Mouse (Mus musculus): ENCODE measurements around the gene Nox1.
"Not testable (repeated sequence)": the region's sequence is repeated elsewhere in the genome, so short reads cannot be mapped to it uniquely, and the experiment has no call there.

The Nox1 gene

GRCm38 (mm10) chrX:134221856-134222255 lies at the start of gene Nox1:
TSS of gene Nox1 (minus strand) at chrX:134221956.
- no peak for DNase-seq (ENCODE audit: low spot score in 2 of 2)

DNA sequence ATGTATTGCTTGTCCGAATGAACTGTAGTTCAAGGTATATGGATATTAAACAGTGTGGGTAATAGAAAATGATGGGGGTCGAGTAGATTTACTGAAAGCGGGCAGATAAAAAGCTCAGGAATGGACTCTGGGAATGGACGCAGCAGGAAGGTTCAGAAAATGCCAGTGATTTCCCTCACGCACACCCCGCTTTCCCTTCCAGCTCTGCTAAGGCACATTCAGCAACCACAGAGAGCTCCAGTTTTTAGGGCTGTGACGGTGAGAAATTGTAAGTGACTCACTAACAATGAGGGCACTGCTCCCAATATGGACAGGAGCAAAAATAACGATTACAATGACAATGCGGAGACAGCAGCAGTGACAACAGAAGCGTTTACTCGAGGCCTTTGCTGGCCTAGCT lies 40.4 kb upstream of the Nox1 start:
- DNase-seq (ENCODE audit: low spot score in 2 of 2), result no peak

DNA sequence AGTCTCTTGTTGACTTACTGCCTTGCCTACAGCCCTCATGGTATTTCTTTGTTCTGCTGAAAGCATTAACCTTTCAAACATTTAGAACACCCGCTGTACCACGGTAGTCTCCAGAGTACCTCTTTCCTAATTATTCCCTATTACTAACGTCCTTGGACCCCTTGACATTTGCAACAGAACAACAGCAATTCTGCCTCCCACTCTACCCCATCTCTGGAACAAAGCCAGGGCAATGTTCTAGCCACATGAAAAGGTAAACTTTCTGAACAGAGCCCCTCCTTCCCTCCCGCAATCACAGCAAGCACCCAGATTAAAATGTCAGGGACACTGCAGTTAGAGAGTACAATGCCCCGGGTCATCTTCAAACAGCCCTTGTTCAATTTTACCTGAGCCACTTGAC lies 39.4 kb upstream of the Nox1 start:
- DNase-seq (ENCODE audit: low spot score in 2 of 2), result no peak

- no peak for DNase-seq (ENCODE audit: low spot score in 2 of 2)
Observed at GRCm38 (mm10) chrX:134248202-134248601, 26.4 kb upstream of the Nox1 start.

DNA sequence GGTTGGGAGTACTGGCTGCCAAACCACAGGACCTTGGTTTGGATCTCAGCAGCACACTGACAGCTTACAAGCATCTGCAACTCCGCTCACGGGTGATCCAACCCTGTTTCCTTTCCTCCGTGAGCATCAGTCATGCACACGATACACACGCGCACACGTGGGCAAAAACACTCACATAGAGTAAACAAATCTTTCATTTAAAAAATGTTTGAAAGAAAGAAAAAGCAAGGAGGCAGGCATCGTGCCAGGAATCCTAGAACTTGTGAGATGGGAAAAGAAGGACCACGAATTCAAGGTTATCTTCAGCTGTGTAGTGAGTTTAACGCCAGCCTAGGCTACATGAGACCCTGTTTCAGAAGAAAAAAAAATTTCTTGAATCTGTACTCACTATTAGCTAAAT lies 24.2 kb upstream of the Nox1 start:
- no peak for DNase-seq (ENCODE audit: low spot score in 2 of 2)

DNA sequence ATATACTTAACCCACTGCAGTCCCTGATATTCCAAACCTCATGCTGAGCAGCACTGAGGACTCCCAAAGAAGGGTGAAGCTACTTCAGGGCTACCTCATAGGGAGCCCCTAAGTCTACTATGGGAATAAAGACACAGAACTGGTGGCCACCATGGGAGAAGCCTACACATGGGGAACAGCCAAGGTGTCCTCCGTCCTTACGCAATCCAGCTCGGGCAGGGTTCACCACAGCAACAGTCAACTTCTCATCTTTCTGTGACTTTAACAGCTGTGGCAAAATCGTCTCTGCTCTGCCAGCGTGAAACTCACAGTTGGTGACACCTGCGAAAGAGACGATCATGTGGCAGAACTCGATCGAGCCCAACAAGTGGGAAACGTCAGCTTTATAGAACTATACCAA lies 16.5 kb upstream of the Nox1 start:
- no peak for DNase-seq (ENCODE audit: low spot score in 2 of 2)

DNA sequence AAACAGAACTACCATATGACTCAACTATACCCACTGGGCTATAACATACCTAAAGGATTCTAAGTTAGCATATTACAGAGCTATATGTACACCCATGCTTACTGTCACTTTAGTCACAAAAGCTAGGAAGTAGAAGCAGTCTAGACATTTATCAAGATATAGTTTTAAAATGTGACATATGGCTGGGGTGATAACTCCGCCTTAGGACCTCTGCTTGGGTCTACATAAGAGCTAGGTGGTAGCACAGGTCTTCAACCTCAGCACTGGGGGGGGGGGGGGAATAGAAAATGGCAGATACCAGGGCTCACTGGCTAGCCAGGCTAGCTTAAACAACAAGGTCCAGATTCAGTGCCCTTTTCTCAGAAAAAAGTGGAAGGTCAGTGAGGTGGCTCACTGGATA lies 11.3 kb upstream of the Nox1 start:
- no peak for DNase-seq (ENCODE audit: low spot score in 2 of 2)

GRCm38 (mm10) chrX:134220618-134221017 lies 1.1 kb downstream of the Nox1 start:
- no peak for DNase-seq (ENCODE audit: low spot score in 2 of 2)

DNA sequence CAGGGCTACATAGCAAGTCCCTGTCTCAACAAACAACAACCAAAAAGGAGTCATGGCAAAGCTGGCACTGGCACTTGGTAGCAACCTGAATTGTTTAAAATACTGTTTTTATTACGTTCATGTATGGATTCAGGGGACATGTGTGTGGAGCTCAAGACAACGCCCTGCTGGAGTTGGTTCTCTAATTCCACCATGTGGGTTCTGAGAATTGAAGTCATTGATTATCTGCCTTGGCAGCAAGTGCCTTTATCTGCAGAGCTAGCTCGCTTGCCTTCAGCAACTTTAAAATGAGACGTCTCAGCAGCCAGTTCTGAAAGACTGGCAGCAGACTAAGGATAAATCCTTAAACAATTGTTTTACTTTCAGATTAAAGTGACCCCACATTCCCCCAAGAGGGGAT lies 3.6 kb downstream of the Nox1 start:
- DNase-seq (ENCODE audit: low spot score in 2 of 2), result no peak

DNA sequence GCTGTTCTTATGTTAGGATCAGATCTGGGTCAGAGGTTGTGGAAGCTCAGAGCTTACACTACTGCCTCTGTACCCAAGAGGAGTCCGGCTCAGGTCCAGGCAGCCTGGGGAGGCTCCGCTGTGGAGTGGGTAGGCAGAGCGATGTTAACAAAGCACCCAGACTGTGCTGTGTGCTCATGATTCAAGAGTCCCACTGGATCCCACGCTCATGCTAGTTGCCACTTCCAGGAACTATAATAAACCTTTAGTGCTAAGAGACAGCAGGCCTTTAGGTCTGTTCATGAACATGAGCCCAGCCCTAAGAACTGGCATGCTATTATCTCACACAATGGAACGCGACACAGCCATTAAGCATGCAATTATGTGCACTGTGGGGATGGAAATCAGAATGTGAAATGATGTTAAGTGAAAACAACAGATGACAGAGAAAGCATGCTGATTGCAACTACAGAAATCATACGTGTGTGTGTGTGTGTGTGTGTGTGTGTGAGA lies 10.6 kb downstream of the Nox1 start:
- DNase-seq (ENCODE audit: low spot score in 2 of 2), result no peak

DNA sequence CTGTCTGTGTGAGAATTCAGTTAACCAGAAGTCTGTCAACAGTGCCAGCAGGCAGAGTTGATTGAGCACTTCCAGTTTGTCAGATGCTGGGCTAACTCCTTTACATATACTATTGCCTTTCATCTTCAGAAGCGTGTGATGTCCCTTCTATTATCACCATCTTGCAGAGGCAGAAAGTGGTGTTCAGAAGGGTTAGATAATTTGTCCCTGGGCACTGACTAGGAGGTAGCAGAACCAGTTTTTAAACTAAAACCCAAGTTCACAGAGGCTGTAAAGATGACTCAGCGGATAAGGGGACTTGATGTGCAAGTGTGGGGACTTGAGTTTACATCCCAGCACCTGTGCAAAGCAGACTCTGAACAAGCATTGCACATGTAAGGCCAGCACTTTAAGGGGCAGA lies 13.3 kb downstream of the Nox1 start:
- no peak for DNase-seq (ENCODE audit: low spot score in 2 of 2)

- not testable (repeated sequence) for DNase-seq (ENCODE audit: low spot score in 2 of 2)
Observed at GRCm38 (mm10) chrX:134187201-134187600, 34.6 kb downstream of the Nox1 start, which contains the start of gene Arl13a. TSS of gene Arl13a (plus strand) at chrX:134187501.

DNA sequence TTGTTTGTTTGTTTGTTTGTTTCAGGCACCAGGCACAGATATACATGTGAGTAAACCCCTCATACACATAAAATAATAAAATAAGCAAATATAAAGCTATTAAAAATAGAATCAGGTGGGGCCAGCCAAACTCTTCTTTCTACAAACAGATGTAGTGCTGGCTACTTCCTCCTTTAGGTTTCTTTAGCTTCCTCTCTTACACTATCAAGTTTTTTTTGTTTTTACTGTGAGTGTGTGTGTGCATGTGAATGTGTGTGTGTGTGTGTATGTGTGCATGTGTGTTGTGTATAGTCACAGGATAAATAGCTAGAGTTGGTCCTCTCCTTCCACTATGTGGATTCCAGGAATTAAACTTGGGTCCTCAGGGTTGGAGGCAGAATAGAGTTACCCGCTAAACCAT lies 47.1 kb downstream of the Nox1 start:
- no peak for DNase-seq (ENCODE audit: low spot score in 2 of 2)

DNA sequence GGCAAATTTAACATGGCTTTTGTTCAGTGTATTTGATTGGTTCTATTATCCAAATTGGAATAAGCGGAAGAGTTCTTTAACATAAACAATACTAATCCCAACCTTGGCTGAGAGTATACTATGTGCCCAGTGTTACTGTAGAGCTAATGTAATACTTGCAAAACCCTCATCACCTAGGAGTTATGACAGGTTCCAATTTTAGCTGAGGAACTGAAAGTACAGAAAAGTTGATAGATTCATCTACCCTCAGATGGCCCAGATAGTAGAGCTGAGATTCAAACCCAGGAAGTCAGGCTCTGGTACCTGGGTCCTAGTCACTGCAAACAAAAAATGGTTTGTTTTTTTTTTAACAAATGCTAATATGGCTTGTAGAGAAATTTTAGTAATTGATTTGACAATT lies 51.2 kb downstream of the Nox1 start:
- no peak for DNase-seq (ENCODE audit: low spot score in 2 of 2)

DNA sequence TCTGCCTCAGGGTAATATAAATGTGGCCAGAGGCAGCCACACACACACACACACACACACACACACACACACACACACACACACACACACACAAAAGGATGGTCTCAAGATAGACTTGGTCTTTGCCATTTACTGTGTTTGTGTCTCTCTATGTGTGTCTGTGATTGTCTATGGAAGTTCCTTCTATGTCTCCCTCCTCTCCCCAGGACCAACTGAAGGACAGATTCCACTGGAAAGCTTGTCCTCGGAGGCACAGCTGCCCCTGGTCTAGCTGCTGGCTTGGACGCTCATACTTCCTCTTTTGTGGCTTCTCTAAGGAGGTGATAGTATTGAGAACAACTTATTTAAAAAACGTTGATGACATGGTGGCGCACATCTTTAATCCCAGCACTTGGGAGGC lies 58.3 kb downstream of the Nox1 start:
- no peak for DNase-seq (ENCODE audit: low spot score in 2 of 2)

DNA sequence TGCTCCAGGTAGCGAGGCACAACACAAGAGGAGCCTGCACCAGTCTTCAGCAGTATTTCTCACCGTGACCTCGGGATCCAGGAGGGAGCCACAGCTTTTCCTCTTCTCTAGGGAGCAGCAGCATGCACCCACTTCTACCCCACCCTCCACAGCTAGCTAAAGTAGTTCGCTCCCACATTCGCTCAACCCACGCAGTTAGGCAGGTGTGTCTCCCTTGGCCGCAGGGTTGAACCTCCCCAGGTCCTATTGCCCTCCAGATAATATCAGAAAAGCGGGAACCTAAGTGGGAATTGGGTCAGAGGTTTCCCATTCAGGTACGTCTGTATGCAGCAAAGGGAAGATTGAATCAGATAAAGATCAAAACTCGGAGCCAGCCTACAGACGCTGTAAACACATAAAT lies 58.9 kb downstream of the Nox1 start:
- DNase-seq (ENCODE audit: low spot score in 2 of 2), result no peak

- no peak for DNase-seq (ENCODE audit: low spot score in 2 of 2)
Observed at GRCm38 (mm10) chrX:134162043-134162720, 59.6 kb downstream of the Nox1 start, which contains the start of gene Xkrx. TSS of gene Xkrx (minus strand) at chrX:134162076.

GRCm38 (mm10) chrX:134160442-134160841 lies 61.3 kb downstream of the Nox1 start:
- DNase-seq (ENCODE audit: low spot score in 2 of 2), result no peak

DNA sequence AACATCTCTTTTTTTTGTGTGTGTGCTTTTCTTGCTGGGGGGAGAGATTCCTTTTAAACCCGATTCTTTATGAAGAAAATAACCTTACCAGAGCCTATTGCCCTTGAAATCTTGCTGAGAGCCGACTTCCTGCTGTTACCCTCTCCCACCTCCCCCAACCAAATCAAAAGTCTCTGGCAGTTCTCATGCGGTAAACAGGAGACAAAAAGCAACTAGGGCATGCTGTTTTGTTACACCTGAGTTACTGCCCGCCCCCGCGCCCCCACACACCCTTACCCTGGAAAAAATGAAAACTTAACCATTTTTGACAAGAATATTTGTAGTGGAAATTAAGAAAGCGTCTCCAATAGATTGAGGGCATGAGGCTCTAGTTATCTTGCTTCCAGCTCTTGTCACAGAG lies 63.6 kb downstream of the Nox1 start:
- DNase-seq (ENCODE audit: low spot score in 2 of 2), result no peak

DNA sequence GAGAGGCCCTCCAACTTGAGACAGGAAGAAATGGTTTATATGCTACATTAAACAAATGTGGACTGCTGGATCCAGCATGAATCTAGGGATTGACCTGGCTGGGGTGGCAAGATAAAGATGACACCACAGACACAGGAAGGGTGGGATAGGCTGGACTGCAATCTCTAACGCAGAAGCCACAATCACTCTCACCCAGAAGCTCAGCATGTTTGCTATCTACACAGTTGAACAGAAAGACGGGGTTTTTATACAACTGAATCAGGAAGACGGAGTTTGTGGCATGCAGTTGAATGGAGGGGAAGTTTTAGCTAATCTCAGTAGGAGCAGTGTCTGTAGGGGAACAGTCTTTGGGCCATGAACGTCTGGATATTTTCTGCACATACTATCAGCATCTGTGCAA lies 79.8 kb downstream of the Nox1 start:
- DNase-seq (ENCODE audit: low spot score in 2 of 2), result no peak

DNA sequence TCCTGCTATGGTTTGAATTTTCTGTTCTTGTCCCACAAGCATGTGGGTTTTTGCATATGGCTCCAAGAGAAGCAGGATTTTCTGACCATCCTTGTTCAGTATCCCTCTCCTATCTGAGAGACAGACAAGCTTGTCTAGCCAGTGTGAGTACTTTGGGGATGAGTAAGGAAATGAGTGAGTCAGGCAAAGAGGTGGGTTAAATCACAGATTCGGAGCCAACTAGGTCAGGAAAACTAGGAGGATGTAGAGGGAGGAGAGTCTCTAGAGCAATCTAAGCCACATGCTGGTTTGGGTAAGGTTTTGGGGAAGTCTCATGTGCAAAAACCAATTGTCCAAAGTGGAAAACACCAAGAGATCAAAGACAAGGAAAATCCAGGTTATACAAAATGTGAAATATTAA lies 80.2 kb downstream of the Nox1 start:
- DNase-seq (ENCODE audit: low spot score in 2 of 2), result no peak

- DNase-seq (ENCODE audit: low spot score in 2 of 2), result no peak
Observed at GRCm38 (mm10) chrX:134140024-134140423, 81.7 kb downstream of the Nox1 start.

DNA sequence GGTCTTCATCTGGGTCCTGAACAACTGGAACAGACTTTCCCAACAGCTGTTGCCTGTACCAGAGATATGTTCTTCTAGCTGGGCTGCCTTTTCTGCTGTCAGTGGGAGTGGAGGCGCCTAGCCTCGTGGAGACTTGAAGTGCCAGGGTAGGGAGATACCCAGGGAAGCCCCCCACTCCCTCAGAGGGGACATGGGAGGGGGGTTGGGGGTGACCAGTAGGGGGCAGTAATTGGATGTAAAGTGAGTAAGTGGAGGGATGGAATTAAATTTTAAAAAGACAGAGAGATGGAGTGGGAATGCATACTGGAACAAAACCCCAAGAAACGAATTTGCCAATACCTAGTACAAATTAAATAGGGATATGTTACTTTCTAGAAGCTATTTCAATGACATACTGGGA lies 87.9 kb downstream of the Nox1 start:
- DNase-seq (ENCODE audit: low spot score in 2 of 2), result no peak

GRCm38 (mm10) chrX:134132295-134132694 lies 89.5 kb downstream of the Nox1 start:
- DNase-seq (ENCODE audit: low spot score in 2 of 2), result no peak
